Mouse (Mus musculus): ENCODE results near the gene Aldh4a1. TPM values are rescaled to one million over a fixed set of nuclear protein-coding genes. Genes with fewer than 3 reads are reported as not detected.

The Aldh4a1 gene
- polyA plus RNA-seq, 1 experiment: 517 TPM

DNA sequence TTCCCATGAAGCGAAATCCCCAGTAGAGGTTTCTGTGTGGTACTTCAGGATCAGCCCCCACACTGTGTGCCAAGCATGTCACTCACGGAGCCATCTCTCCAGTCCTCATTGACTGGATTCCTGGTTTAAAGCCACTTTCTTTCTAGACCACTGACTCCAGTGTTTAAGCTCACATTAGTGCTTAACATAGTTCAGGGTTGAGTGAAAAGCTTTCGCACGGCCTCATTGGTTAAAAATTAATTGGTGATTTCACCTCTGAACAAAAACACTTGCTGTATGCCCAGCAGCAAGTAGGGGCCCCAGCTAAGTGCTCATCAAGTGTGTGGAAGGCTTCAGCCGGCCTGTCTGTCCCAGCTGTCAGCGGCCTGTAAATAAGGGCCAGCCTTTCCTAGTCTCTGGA is 45.0 kb downstream of the Aldh4a1 start:
- peak; percentile 77 for DNase-seq
- no peaks in the 10 kb centered on the region for H3K27me3 ChIP-seq (replicated peaks; ENCODE audit: control insufficient read depth, insufficient read depth, low read length)
- no peaks in the 10 kb centered on the region for H3K36me3 ChIP-seq (ENCODE audit: control insufficient read depth, insufficient read depth, low read length)
- H3K4me1 ChIP-seq (ENCODE audit: control insufficient read depth, insufficient read depth, low read length): peaks cover 4% of the 10 kb centered on the region; the same call in 1 of the 2 replicates
- 49% methylated on average over 6 of the region's 6 CpGs for WGBS
- TF ChIP-seq POLR2A (IDR thresholded peaks at IDR 0.05; ENCODE audit: low read depth, low read length) (no peak), CTCF (conservative IDR thresholded peaks at IDR 0.05; ENCODE audit: insufficient read depth, insufficient read length, low read depth, low read length) (no peak)
- H3K4me3 ChIP-seq (ENCODE audit: insufficient read depth, low read depth, low read length): no peak overlapping the region
- H3K27ac ChIP-seq (ENCODE audit: insufficient read depth, low read depth, low read length): no peak overlapping the region

DNA sequence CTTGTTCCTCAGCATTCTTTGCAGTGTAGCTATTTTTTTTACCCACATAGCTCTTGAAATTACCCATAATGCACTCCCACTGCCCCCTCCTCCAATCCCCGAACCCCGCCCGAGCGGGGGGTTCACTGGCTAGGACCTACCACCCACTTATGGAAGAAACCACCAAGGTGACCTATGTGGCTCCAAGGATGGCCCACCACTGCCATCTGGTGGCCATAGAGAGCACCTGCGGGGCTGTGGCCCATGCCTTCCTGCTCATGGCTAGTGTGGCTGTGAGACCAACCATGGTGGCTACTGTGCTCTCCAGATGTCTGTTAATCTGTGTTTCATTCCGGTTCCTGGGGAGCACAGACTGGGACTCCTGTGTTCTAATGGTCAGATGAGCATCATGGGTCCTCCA is 47.2 kb downstream of the Aldh4a1 start:
- no peak overlapping the region for H3K4me3 ChIP-seq (ENCODE audit: insufficient read depth, low read depth, low read length)
- no peaks in the 10 kb centered on the region for H3K36me3 ChIP-seq (ENCODE audit: control insufficient read depth, insufficient read depth, low read length)
- peak; percentile 62 for DNase-seq
- H3K27me3 ChIP-seq (replicated peaks; ENCODE audit: control insufficient read depth, insufficient read depth, low read length): no peaks in the 10 kb centered on the region
- TF ChIP-seq CTCF (conservative IDR thresholded peaks at IDR 0.05; ENCODE audit: insufficient read depth, insufficient read length, low read depth, low read length): peak; percentile 92
- no peak for TF ChIP-seq POLR2A (IDR thresholded peaks at IDR 0.05; ENCODE audit: low read depth, low read length)
- 9% methylated on average over 6 of the region's 6 CpGs for WGBS
- peaks cover 4% of the 10 kb centered on the region; the same call in 1 of the 2 replicates for H3K4me1 ChIP-seq (ENCODE audit: control insufficient read depth, insufficient read depth, low read length)
- no peak overlapping the region for H3K27ac ChIP-seq (ENCODE audit: insufficient read depth, low read depth, low read length)

DNA sequence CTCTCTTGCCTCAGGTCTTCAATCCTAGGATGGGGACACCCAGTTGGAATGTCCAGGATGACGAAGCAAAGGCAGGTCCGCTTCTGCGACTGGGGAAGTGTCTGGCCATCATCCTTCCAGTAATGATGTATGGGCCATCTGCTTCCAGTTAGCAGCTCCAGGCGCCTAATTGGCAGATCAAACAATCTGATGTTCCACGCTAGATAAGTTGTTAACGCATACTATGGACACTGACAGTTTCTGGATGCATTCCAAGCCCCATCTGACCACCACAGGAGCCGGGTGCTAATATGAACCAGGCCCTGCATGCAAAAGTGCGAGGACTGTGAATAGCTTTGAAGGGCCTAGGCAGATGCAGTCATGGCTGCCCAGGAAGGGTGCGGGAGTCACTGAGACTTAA is 53.0 kb downstream of the Aldh4a1 start:
- Histone ChIP-seq H3K27me3 (replicated peaks; ENCODE audit: control insufficient read depth, insufficient read depth, low read length) (no peaks in the 10 kb centered on the region), H3K4me1 (ENCODE audit: control insufficient read depth, insufficient read depth, low read length) (no peaks in the 10 kb centered on the region), H3K36me3 (ENCODE audit: control insufficient read depth, insufficient read depth, low read length) (no peaks in the 10 kb centered on the region), H3K4me3 (ENCODE audit: insufficient read depth, low read depth, low read length) (no peak overlapping the region), H3K27ac (ENCODE audit: insufficient read depth, low read depth, low read length) (no peak overlapping the region)
- TF ChIP-seq CTCF (conservative IDR thresholded peaks at IDR 0.05; ENCODE audit: insufficient read depth, insufficient read length, low read depth, low read length): no peak
- no peak for TF ChIP-seq POLR2A (IDR thresholded peaks at IDR 0.05; ENCODE audit: low read depth, low read length)
- no peak for DNase-seq
- 71% methylated on average over 9 of the region's 9 CpGs for WGBS

DNA sequence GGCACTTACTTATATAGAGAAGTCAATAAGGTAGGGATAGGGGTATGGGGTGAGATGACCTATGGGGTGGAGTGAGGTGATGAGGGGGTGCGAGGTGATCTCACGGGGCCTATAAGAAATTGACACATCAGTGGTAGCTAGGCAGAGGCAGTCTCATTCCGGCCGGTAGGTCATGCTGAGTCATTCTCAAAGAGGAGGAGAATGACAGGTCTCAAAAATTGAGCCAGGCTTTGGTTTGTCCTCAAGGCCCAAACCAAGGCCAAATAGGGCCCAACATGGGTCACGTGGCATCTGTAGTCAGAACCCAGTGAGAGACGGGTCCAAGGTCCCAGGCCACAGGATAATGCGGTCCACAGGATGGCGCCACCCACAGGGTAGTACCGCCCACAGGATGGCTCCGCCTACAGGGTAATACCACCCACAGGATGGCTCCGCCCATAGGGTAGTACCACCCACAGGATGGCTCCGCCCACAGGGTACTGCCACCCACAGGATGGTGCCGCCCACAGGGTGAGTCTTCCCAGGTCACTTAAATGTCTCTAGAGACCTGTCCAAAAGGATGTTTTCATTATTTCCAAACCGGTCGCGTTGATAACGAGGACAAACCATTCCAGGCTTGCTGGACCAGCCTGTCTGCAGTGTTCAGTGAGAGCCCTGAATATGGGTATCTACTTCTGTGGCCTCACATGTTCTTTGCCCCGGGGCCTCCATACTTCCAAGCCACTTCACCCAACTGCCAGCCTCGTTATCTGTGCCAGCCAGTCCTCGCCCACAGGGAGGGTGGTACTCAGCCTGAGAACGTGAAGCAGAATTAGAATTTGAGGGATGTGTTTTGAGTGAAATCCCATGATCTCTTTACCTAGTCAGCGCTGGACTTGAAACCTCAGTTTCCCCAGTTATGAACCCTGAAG is 61.3 kb downstream of the Aldh4a1 start:
- peak; percentile 64 for DNase-seq
- WGBS: 77% methylated on average over 22 of the region's 22 CpGs

DNA sequence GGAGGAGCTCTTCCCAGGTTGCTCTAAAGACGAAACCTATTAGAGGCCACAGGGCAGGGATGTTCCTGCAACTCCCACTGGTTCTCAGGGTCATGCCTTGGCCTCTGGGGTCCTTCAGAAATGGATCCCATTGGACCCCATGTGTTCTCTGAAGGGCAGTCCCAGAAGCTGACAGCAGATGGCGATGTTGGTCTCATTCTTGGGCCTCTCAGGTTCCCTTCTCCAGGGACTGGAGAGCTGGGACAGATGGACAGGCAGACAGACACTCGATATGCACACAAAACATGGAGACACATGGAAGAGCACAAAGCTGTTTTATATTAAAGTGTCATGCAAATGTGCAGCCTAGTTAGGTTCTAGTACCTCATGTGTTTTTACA is 62.0 kb downstream of the Aldh4a1 start:
- no peaks in the 10 kb centered on the region for H3K4me1 ChIP-seq (ENCODE audit: control insufficient read depth, insufficient read depth, low read length)
- no peak overlapping the region for H3K4me3 ChIP-seq (ENCODE audit: insufficient read depth, low read depth, low read length)
- DNase-seq: peak; percentile 43
- no peaks in the 10 kb centered on the region for H3K27me3 ChIP-seq (replicated peaks; ENCODE audit: control insufficient read depth, insufficient read depth, low read length)
- H3K27ac ChIP-seq (ENCODE audit: insufficient read depth, low read depth, low read length): no peak overlapping the region
- TF ChIP-seq CTCF (conservative IDR thresholded peaks at IDR 0.05; ENCODE audit: insufficient read depth, insufficient read length, low read depth, low read length) (peak; percentile 76), POLR2A (IDR thresholded peaks at IDR 0.05; ENCODE audit: low read depth, low read length) (no peak)
- H3K36me3 ChIP-seq (ENCODE audit: control insufficient read depth, insufficient read depth, low read length): no peaks in the 10 kb centered on the region
- WGBS: 3% methylated on average over 3 of the region's 3 CpGs

More for the DNA sequence above, 61.3 kb downstream of the Aldh4a1 start:
- Histone ChIP-seq H3K4me1 (ENCODE audit: control insufficient read depth, insufficient read depth, low read length) (no peaks in the 10 kb centered on the region), H3K36me3 (ENCODE audit: control insufficient read depth, insufficient read depth, low read length) (no peaks in the 10 kb centered on the region), H3K27ac (ENCODE audit: insufficient read depth, low read depth, low read length) (no peak overlapping the region), H3K4me3 (ENCODE audit: insufficient read depth, low read depth, low read length) (no peak overlapping the region), H3K27me3 (replicated peaks; ENCODE audit: control insufficient read depth, insufficient read depth, low read length) (no peaks in the 10 kb centered on the region)
- TF ChIP-seq CTCF (conservative IDR thresholded peaks at IDR 0.05; ENCODE audit: insufficient read depth, insufficient read length, low read depth, low read length) (no peak), POLR2A (IDR thresholded peaks at IDR 0.05; ENCODE audit: low read depth, low read length) (no peak)

DNA sequence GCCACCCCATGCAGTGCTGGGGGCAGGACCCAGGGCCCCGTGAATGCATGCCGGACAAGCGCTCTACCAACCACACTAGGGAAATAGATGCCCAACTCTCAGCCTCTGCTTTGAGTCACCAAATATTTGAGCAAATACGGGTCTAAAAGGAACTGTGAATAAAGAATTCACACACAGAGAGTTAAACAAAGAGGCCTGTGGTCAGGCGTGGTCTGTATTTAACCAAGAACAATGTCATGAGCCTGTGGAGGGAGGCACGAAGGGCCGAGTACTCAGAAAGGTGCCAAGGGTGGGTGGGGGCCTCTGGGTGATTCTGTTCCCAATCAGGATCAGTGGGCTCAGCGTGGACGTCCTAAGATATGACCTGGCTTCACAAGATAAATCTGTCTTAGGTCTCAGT is 65.4 kb downstream of the Aldh4a1 start:
- no peak overlapping the region for H3K4me3 ChIP-seq (ENCODE audit: insufficient read depth, low read depth, low read length)
- no peak for DNase-seq
- no peak overlapping the region for H3K27ac ChIP-seq (ENCODE audit: insufficient read depth, low read depth, low read length)
- H3K36me3 ChIP-seq (ENCODE audit: control insufficient read depth, insufficient read depth, low read length): no peaks in the 10 kb centered on the region
- 80% methylated on average over 9 of the region's 9 CpGs for WGBS
- no peaks in the 10 kb centered on the region for H3K27me3 ChIP-seq (replicated peaks; ENCODE audit: control insufficient read depth, insufficient read depth, low read length)
- H3K4me1 ChIP-seq (ENCODE audit: control insufficient read depth, insufficient read depth, low read length): no peaks in the 10 kb centered on the region
- no peak for TF ChIP-seq POLR2A (IDR thresholded peaks at IDR 0.05; ENCODE audit: low read depth, low read length)
- TF ChIP-seq CTCF (conservative IDR thresholded peaks at IDR 0.05; ENCODE audit: insufficient read depth, insufficient read length, low read depth, low read length): no peak

DNA sequence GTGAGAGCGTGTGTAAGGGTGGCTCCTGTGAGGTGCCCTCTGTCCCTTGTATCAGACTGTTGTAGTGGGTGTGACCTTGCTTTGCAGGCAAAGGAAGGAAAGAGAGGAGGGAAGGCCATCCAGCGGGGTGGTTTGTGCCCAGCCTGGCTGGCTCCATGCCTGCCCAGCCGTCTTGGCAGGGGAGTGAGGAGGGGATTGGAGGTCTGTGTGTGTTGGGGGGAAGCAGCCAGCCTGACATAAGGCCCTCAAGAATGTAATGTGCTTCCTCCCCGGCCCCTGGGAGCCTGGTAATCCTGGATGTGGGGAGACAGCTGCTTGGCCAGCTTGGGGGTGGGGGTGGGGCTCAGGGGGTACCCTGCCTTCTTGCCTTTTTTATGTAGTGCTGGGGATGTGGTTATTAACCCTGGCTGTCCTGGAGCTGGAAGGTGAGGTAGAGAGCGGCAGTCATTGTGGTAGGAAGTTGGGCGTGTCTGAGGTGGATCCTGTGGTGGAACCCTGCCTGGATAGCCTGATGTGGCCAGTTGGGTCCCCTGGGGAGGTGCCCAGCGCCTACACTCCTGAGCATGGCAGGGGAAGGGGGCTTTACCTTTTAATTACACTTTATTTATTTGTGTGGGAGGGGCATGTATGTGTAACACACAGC is 67.1 kb downstream of the Aldh4a1 start:
- DNase-seq: no peak
- no peaks in the 10 kb centered on the region for H3K27me3 ChIP-seq (replicated peaks; ENCODE audit: control insufficient read depth, insufficient read depth, low read length)
- no peaks in the 10 kb centered on the region for H3K36me3 ChIP-seq (ENCODE audit: control insufficient read depth, insufficient read depth, low read length)
- no peaks in the 10 kb centered on the region for H3K4me1 ChIP-seq (ENCODE audit: control insufficient read depth, insufficient read depth, low read length)
- 54% methylated on average over 7 of the region's 7 CpGs for WGBS
- H3K4me3 ChIP-seq (ENCODE audit: insufficient read depth, low read depth, low read length): no peak overlapping the region
- no peak overlapping the region for H3K27ac ChIP-seq (ENCODE audit: insufficient read depth, low read depth, low read length)
- TF ChIP-seq POLR2A (IDR thresholded peaks at IDR 0.05; ENCODE audit: low read depth, low read length) (no peak), CTCF (conservative IDR thresholded peaks at IDR 0.05; ENCODE audit: insufficient read depth, insufficient read length, low read depth, low read length) (no peak)

All from kidney, adult 2 months (tissue).